Mouse (Mus musculus): Measurements from ENCODE around the gene Cdh6.

The Cdh6 gene

GRCm38 (mm10) chr15:13155820-13156219 lies 17.7 kb downstream of the Cdh6 start:
- DNase-seq (ENCODE audit: low spot score): no peak

GRCm38 (mm10) chr15:13155418-13155817 lies 18.1 kb downstream of the Cdh6 start:
- DNase-seq (ENCODE audit: low spot score): no peak

GRCm38 (mm10) chr15:13141983-13142382 lies 31.5 kb downstream of the Cdh6 start:
- DNase-seq (ENCODE audit: low spot score): no peak

GRCm38 (mm10) chr15:13139662-13140061 lies 33.8 kb downstream of the Cdh6 start:
- DNase-seq (ENCODE audit: low spot score): no peak

- no peak for DNase-seq (ENCODE audit: low spot score)
These were observed 36.3 kb downstream of the Cdh6 start for GRCm38 (mm10) chr15:13137166-13137565.

GRCm38 (mm10) chr15:13134086-13134485 lies 39.4 kb downstream of the Cdh6 start:
- no peak for DNase-seq (ENCODE audit: low spot score)

GRCm38 (mm10) chr15:13133370-13133769 lies 40.1 kb downstream of the Cdh6 start:
- no peak for DNase-seq (ENCODE audit: low spot score)

GRCm38 (mm10) chr15:13132493-13132892 lies 41.0 kb downstream of the Cdh6 start:
- no peak for DNase-seq (ENCODE audit: low spot score)

- no peak for DNase-seq (ENCODE audit: low spot score)
These were observed 43.2 kb downstream of the Cdh6 start for GRCm38 (mm10) chr15:13130246-13130645.

GRCm38 (mm10) chr15:13100341-13100740 lies 73.1 kb downstream of the Cdh6 start:
- DNase-seq (ENCODE audit: low spot score): no peak

GRCm38 (mm10) chr15:13097861-13098260 lies 75.6 kb downstream of the Cdh6 start:
- DNase-seq (ENCODE audit: low spot score): no peak

GRCm38 (mm10) chr15:13095406-13095805 lies 78.1 kb downstream of the Cdh6 start:
- no peak for DNase-seq (ENCODE audit: low spot score)

GRCm38 (mm10) chr15:13094881-13095256 lies 78.6 kb downstream of the Cdh6 start:
- DNase-seq (ENCODE audit: low spot score): no peak

- DNase-seq (ENCODE audit: low spot score): no peak
These were observed 79.3 kb downstream of the Cdh6 start for GRCm38 (mm10) chr15:13093954-13094880.

- DNase-seq (ENCODE audit: low spot score): no peak
These were observed 81.4 kb downstream of the Cdh6 start for GRCm38 (mm10) chr15:13092064-13092463.

GRCm38 (mm10) chr15:13088504-13089058 lies 84.9 kb downstream of the Cdh6 start:
- DNase-seq (ENCODE audit: low spot score): no peak

GRCm38 (mm10) chr15:13084746-13085145 lies 88.7 kb downstream of the Cdh6 start:
- DNase-seq (ENCODE audit: low spot score): no peak

- DNase-seq (ENCODE audit: low spot score): no peak
These were observed 96.4 kb downstream of the Cdh6 start for GRCm38 (mm10) chr15:13076908-13077669.

GRCm38 (mm10) chr15:13074047-13074446 lies 99.4 kb downstream of the Cdh6 start:
- no peak for DNase-seq (ENCODE audit: low spot score)

- no peak for DNase-seq (ENCODE audit: low spot score)
These were observed 105.3 kb downstream of the Cdh6 start for GRCm38 (mm10) chr15:13068213-13068516.

- no peak for DNase-seq (ENCODE audit: low spot score)
These were observed 105.9 kb downstream of the Cdh6 start for GRCm38 (mm10) chr15:13067429-13068212.

GRCm38 (mm10) chr15:13066765-13067164 lies 106.7 kb downstream of the Cdh6 start:
- DNase-seq (ENCODE audit: low spot score): no peak
